Mouse (Mus musculus) embryonic fibroblast, embryonic 13.5 days (primary cell): ENCODE data around the gene Abca4.

Source experiments
- CTCF ChIP-seq: IDR thresholded peaks from 2 replicates; pipeline ENCODE4 v1.5.1; 2011; ENCODE audit warnings: mild to moderate bottlenecking, control low read depth, low read length, moderate library complexity, borderline replicate concordance; ENCODE audit not compliant: insufficient read depth
- POLR2A ChIP-seq: IDR thresholded peaks from 2 replicates; pipeline ENCODE4 v1.6.1; 2011; ENCODE audit warnings: low read depth, mild to moderate bottlenecking, control low read depth, low read length, moderate library complexity

DNA sequence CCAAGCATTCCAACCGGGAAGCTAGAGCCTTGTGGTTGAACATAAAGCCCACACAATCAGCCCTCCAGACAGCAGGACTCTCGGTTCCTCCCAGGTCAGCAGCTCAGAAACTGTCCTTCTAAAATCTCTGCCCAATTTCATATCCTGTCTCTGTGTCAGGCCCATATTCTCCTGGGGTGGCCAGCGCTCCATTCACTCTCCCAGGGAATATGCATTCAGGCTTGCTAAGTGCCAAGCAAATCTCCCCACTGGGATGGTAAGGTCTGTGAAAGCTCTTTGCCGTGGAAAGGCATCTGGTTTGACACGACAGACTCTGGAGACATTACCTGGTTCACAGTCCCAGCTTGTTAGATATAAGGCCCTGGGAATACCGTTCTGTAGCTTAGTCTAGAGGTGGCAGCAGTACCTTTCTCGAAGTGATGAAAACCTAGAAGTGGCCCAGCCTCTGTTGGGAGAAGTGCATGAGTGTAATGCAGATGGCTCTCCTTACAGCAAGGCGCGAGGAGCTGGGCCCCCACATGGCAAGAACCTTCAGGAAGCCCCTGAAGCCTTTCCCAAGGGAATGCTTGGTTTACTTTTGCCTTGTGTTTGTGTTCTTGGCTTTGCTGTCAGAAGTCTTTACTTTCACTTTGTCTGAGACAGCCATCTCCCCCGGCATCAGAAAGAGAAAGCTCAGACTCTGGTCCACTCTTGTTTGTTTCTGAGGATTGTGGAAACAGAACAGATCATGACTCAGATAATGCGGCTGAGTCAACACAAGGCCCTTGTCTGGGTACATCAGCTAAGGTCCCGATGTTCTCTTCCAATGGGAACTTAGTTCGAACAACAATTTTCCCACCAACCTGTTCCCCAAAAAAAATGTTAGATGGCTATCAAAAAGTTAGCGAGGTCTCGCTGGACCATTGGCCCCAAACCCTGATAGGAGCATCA, 164.3 kb downstream of the Abca4 start:
- no peak for TF ChIP-seq POLR2A
- TF ChIP-seq CTCF = no peak
